ENCODE assay signal across 8 mouse cellular contexts in the genomic region with DNA sequence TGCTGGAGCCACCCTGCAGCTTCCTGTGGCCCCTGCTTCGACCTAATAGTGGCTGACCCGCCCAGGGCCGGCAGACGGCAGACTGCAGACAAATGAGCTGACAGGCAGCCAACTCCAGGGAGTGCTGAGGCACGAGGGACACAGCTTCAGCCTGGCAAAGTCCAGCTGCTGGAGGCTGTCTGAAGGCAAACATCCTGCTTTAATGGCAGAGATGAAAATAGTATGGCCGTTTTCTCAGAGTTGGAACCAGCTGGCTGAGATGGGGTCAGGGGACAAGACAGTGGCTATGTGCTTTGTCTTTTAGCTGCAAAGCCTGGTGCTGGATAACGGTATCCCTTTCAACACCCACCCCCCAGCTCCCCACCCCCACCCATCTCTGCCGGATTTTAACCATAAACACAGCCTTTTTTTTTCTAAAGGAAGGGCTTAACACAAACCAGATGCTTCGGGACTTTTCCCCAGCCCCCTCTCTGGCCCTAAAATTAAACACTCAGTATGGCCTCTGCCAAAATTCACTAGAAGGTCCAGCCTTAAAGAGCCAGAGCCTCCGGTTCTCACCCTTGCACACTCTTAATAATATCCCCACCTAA. TPM values are rescaled to one million over a fixed set of nuclear protein-coding genes. Genes with fewer than 3 reads are reported as not detected.
DNase-seq lines count a peak whose midpoint lies in the region; ATAC-seq lines count a peak whose summit lies in the region.

No protein-coding gene starts in this region.

- peak; percentile 93 for DNase-seq in NIH3T3 (ENCODE audit: low read depth)
- DNase-seq in cerebellum, adult 9-10 months, result peak; percentile 49
- DNase-seq in frontal cortex, postnatal 10 days (ENCODE audit: low spot score in 2 of 2), result peak; percentile 42 to 60
- DNase-seq in hindbrain, embryonic 11.5 days (ENCODE audit: low spot score), result peak; percentile 55
- peak; percentile 58 to 68 for DNase-seq in layer of hippocampus, postnatal 10 days (ENCODE audit: low spot score in 2 of 2)
- peak; percentile 95 for DNase-seq in lung, postnatal 10 days
- peak; percentile 47 for DNase-seq in right cerebral cortex, adult 2 months (ENCODE audit: low spot score in 2 of 2)

- 7% methylated on average over 10 of the region's 10 CpGs for WGBS in hindbrain, embryonic 11.5 days

- H3K4me2 ChIP-seq in hindbrain, embryonic 11.5 days (replicated peaks; ENCODE audit: low read depth, low read length), result no peak overlapping the region

- H3K4me3 ChIP-seq in hindbrain, embryonic 11.5 days (ENCODE audit: low read depth, low read length), result no peak overlapping the region

- H3K27me3 ChIP-seq in hindbrain, embryonic 11.5 days (ENCODE audit: control insufficient read depth, insufficient read depth, low read length), result no peaks in the 10 kb centered on the region

- ATAC-seq in hindbrain, embryonic 11.5 days (ENCODE audit: low FRiP score), result peak; percentile 71; the same call in 1 of the 2 replicates
- no peak for ATAC-seq in inflammation-experienced regulatory T-cells, adult 6 months

- H3K36me3 ChIP-seq in hindbrain, embryonic 11.5 days (ENCODE audit: control insufficient read depth, insufficient read depth, low read length), result no peaks in the 10 kb centered on the region

- no peaks in the 10 kb centered on the region for H3K9me3 ChIP-seq in hindbrain, embryonic 11.5 days (ENCODE audit: control insufficient read depth, low read length)

- no peak overlapping the region for H3K9ac ChIP-seq in hindbrain, embryonic 11.5 days (ENCODE audit: low read depth, low read length)

- H3K27ac ChIP-seq in hindbrain, embryonic 11.5 days (ENCODE audit: low read depth, low read length), result peak overlapping the region; percentile 52

- H3K4me1 ChIP-seq in hindbrain, embryonic 11.5 days (replicated peaks; ENCODE audit: control insufficient read depth, insufficient read depth, low read length), result peaks cover 10% of the 10 kb centered on the region; the same call in 1 of the 2 replicates

RNA-seq across cellular contexts. Expression of a gene that starts 30.0 kb away (rescaled TPM):
- polyA plus RNA-seq in hindbrain, embryonic 11.5 days (2014; fragmentation: Nextera tagmentation; extraction: Ambion mirVana), result 19.1 and 23.4 TPM in 2 replicates
- total RNA-seq in layer of hippocampus, postnatal 10 days (2021), result 10 to 100 TPM; 69.2 to 77.9 TPM
- 10 to 100 TPM in 2 of 3 experiments, 1 to 10 TPM in 1; 9.2 to 43.5 (median 30.1) TPM for polyA plus RNA-seq in inflammation-experienced regulatory T-cells, adult 6 months (2017; shearing (Covaris generic))
